Mouse (Mus musculus) midbrain, embryonic 14.5 days (tissue): ENCODE measurements around the gene Capn10. TPM values are rescaled to one million over a fixed set of nuclear protein-coding genes. Genes with fewer than 3 reads are reported as not detected.
A peak's percentile ranks its signal among the peaks of the same experiment; 100 is the strongest.

Experiments
- ATAC-seq: fragments of 200-750 bp; cut with Nextera tagmentation; 2 replicates; pipeline ENCODE4 v1.8.0; 2017; ENCODE audit warnings: moderate number of reproducible peaks, moderate library complexity; ENCODE audit not compliant: low FRiP score, low TSS enrichment
- DNase-seq: peaks from one replicate; pipeline ENCODE4 v3.0.0-alpha.2; 2015
- H3K27ac ChIP-seq: fragments of 300-500 bp; sonication (generic); replicated peaks from 2 replicates; pipeline ENCODE4 v1.5.1; 2014; ENCODE audit warnings: mild to moderate bottlenecking, low read depth, low read length, moderate library complexity
- H3K27me3 ChIP-seq: fragments of 300-500 bp; sonication (generic); 2 replicates; pipeline ENCODE4 v1.6.1; 2014; ENCODE audit warnings: low read length, control low read depth, mixed read lengths; ENCODE audit not compliant: control insufficient read depth, insufficient read depth
- H3K36me3 ChIP-seq: fragments of 300-500 bp; sonication (generic); 2 replicates; pipeline ENCODE4 v1.6.1; 2014; ENCODE audit warnings: low read length, control low read depth; ENCODE audit not compliant: control insufficient read depth, insufficient read depth
- H3K4me1 ChIP-seq: fragments of 300-500 bp; sonication (generic); 2 replicates; pipeline ENCODE4 v1.6.1; 2014; ENCODE audit warnings: mild to moderate bottlenecking, antibody characterized with exemption, low read length, control low read depth; ENCODE audit not compliant: control insufficient read depth, insufficient read depth
- H3K4me2 ChIP-seq: fragments of 300-500 bp; sonication (generic); 2 replicates; pipeline ENCODE4 v1.6.1; 2014; ENCODE audit warnings: mild to moderate bottlenecking, low read length, moderate library complexity
- H3K4me3 ChIP-seq: fragments of 300-500 bp; sonication (generic); replicated peaks from 2 replicates; pipeline ENCODE4 v1.5.1; 2014; ENCODE audit warnings: low read depth, low read length
- H3K9ac ChIP-seq: fragments of 300-500 bp; sonication (generic); replicated peaks from 2 replicates; pipeline ENCODE4 v1.6.1; 2014; ENCODE audit warnings: mild to moderate bottlenecking, low read length, moderate library complexity
- H3K9me3 ChIP-seq: fragments of 300-500 bp; sonication (generic); 2 replicates; pipeline ENCODE4 v1.6.1; 2016; ENCODE audit warnings: low read length, control low read depth, mixed read lengths; ENCODE audit not compliant: control insufficient read depth
- WGBS: fragments of 180-500 bp; shearing (Covaris S2); extraction: QIAGEN DNeasy Blood & Tissue Kit; methylation state at CpG from one replicate; pipeline ENCODE4 v1.1.7; 2014; 5-methylcytosine and 5-hydroxymethylcytosine counted together
- polyA plus RNA-seq: library from polyadenylated mRNA; unstranded; fragments of >200 nt; fragmentation: Nextera tagmentation; extraction: Ambion mirVana; gene quantifications from 2 replicates; pipeline ENCODE4 v1.2.1, GENCODE M21; 2014

Gene Capn10
- polyA plus RNA-seq, 1 experiment from 2014 or later = 52.6 TPM

DNA sequence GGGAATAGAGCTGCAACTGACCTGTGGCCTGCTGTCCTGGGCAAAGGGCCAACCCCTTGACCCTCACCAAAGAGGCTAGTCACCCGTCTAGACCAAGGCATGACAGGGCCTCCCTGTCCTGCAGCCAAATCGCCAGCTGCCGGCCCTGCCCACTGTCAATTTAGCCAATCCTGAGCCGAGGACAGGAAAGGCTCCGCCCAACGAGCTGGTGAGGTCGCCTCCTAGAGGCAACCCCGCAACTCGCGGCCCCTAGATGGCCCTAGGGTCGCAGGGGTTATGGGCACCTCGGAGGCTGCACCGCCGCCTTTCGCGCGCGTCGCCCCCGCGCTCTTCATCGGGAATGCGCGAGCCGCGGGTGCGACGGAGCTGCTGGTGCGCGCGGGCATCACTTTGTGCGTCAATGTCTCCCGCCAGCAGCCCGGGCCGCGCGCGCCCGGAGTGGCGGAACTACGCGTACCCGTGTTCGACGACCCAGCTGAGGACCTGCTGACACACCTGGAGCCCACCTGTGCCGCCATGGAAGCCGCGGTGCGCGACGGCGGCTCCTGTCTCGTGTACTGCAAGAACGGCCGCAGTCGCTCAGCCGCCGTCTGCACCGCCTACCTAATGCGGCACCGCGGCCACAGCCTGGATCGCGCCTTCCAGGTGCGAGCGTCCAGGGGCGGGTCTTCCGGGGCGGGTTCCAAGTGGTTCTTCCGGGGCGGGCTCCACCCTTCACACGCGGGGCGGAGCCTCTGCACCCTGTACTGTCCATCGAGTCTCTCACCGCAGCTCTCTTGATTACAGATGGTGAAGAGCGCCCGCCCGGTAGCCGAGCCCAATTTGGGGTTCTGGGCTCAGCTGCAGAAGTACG is 27.2 kb upstream of the Capn10 start, which contains the start of gene Dusp28:
Dusp28 (plus strand) TSS at position 203 of the 853 bp plus-strand sequence.
- DNase-seq (peak; percentile 94), ATAC-seq (peak; percentile 90)
- Histone ChIP-seq H3K9me3 (no peaks in the 10 kb centered on the region), H3K4me1 (peaks cover 33% of the 10 kb centered on the region), H3K4me2 (peak within 1 kb of the TSS; percentile 78), H3K27ac (peak within 1 kb of the TSS; percentile 88), H3K36me3 (no peaks in the 10 kb centered on the region), H3K4me3 (peak within 1 kb of the TSS; percentile 69), H3K9ac (peak within 1 kb of the TSS; percentile 68), H3K27me3 (0 out of 2 replicates have a peak, but pooled peaks cover 5% of the 10 kb centered on the region)
- WGBS = under 1% methylated on average over 81 of the region's 81 CpGs

DNA sequence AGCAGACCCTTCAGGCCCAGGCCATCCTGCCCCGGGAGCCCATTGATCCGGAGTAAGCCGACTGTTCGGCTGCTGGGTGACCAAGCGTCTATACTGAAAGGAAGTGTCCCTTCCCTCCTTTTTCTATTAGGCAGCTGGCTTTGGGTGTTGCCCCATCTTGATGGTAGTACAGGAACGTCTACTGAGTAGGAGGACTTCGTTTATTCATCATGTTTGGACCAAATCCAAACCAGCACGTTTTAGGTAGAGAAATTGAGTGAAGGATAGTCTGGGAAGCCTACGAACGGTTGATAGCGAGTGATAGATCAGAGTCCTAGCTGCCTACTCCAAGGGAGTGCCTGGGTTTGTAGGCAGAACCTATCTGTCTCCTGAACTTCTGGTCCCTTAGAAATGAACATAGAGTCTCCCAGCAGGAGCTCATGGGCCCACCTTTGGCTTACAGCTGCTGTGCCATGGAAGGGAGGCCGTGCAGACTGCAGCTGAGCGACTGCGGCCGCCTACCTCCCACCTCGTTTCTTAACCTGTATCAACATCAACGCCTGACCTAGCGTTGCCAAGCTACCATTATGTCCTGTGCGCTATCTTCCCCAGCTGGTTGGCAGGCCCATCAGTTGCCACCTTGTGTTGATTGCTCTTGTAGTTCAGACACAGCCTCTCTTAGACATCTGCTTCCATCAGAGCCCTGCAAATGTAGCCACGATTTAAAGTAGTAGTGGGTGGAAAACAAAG is 26.4 kb upstream of the Capn10 start:
- H3K36me3 ChIP-seq = no peaks in the 10 kb centered on the region
- H3K4me1 ChIP-seq = peaks cover 38% of the 10 kb centered on the region
- 48% methylated on average over 20 of the region's 20 CpGs for WGBS
- no peaks in the 10 kb centered on the region for H3K9me3 ChIP-seq
- H3K27me3 ChIP-seq = 0 out of 2 replicates have a peak, but pooled peaks cover 5% of the 10 kb centered on the region
- H3K9ac ChIP-seq = peak overlapping the region; percentile 68
- peak overlapping the region; percentile 69 for H3K4me3 ChIP-seq
- H3K4me2 ChIP-seq = peak overlapping the region; percentile 78
- peak overlapping the region; percentile 88 for H3K27ac ChIP-seq
- no peak for DNase-seq
- no peak for ATAC-seq

DNA sequence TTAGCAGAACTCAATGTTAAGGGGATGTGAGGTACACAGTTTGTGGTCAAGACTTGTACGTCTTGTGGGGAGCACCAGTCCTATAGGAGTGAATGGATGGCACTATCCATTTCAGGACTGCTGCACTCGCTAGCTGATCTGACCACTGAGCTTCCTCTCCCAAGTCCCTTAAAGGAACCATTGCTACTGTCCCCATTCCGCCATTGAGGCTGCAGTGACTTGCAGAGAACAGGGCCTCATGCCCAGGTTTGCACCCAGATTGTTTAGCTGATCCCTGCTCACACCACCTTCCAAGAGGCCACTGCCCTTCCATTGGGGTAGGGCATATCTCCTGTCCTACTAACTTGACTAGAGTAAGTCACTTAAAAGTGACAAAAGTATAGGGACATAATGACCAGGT is 25.5 kb upstream of the Capn10 start:
- WGBS = 93% methylated on average over 3 of the region's 3 CpGs
- Histone ChIP-seq H3K4me3 (no peak overlapping the region), H3K27ac (no peak overlapping the region), H3K4me1 (peaks cover 36% of the 10 kb centered on the region), H3K36me3 (no peaks in the 10 kb centered on the region), H3K27me3 (0 out of 2 replicates have a peak, but pooled peaks cover 5% of the 10 kb centered on the region), H3K4me2 (no peak overlapping the region), H3K9me3 (no peaks in the 10 kb centered on the region), H3K9ac (no peak overlapping the region)
- ATAC-seq = no peak
- no peak for DNase-seq

DNA sequence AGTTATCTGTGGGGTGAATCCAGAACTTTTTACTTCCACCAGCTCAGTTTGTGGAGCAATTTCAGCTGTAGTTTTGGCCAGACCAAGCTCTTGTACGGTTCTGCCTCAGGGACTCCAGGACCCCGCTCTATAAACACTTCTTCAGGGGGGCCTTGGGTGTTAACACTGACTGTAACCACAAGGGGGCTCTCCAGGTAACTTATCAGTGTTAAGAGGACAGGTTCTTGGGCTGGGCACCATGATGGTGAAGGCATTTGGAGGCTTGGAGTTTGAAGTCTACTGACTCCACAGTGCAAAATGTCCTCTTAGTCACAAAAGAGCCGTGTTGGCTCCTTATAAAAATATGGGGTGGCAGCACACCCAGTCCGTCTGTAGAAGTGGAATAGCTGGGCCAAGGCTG is 25.1 kb upstream of the Capn10 start:
- Histone ChIP-seq H3K4me3 (no peak overlapping the region), H3K27me3 (0 out of 2 replicates have a peak, but pooled peaks cover 5% of the 10 kb centered on the region), H3K27ac (no peak overlapping the region), H3K4me1 (peaks cover 36% of the 10 kb centered on the region), H3K9me3 (no peaks in the 10 kb centered on the region), H3K9ac (no peak overlapping the region), H3K36me3 (peaks cover 3% of the 10 kb centered on the region; the same call in 1 of the 2 replicates), H3K4me2 (no peak overlapping the region)
- DNase-seq (peak; percentile 68), ATAC-seq (no peak)
- WGBS = 67% methylated on average over 4 of the region's 4 CpGs

DNA sequence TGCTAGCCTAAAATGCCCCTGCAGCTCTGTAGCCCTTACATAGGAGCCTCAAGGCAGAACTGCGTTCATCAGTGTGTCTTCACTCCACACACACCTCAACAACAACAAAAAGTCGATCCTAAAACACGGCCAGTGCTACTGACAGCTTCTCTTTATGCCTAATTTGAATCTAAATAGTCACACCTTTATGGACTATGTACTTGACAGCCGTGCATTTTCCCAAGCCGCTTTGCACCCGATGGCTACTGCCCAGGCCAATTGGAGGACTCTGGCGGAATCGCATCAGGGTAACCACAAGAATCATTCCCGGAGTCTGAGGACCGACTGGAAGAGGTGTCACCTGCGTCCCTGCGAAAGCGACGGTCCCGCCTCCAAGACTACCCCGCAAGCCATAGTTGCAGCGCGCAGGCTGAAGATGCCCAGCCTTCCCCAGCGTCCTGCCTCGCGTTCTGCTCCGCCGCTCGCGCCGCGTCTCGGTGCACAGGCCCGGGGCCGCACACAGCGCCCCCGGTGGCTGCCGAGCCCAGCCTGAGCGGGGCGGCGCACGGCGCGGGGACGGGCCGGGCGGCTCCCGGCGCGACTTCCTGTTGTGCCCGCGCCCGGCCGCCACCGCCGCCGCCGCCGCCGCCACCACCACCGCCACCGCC is 23.8 kb upstream of the Capn10 start, which contains the start of gene Rnpepl1:
Rnpepl1 (plus strand) TSS at position 545 of the 647 bp plus-strand sequence.
- peak within 1 kb of the TSS; percentile 97 for H3K9ac ChIP-seq
- ATAC-seq (peak; percentile 80), DNase-seq (peak; percentile 93)
- H3K27ac ChIP-seq = peak within 1 kb of the TSS; percentile 95
- 0 out of 2 replicates have a peak, but pooled peaks cover 5% of the 10 kb centered on the region for H3K27me3 ChIP-seq
- peak within 1 kb of the TSS; percentile 78 for H3K4me3 ChIP-seq
- under 1% methylated on average over 44 of the region's 57 CpGs for WGBS
- peak within 1 kb of the TSS; percentile 94 for H3K4me2 ChIP-seq
- H3K4me1 ChIP-seq = peaks cover 36% of the 10 kb centered on the region
- no peaks in the 10 kb centered on the region for H3K9me3 ChIP-seq
- peaks cover 16% of the 10 kb centered on the region for H3K36me3 ChIP-seq

DNA sequence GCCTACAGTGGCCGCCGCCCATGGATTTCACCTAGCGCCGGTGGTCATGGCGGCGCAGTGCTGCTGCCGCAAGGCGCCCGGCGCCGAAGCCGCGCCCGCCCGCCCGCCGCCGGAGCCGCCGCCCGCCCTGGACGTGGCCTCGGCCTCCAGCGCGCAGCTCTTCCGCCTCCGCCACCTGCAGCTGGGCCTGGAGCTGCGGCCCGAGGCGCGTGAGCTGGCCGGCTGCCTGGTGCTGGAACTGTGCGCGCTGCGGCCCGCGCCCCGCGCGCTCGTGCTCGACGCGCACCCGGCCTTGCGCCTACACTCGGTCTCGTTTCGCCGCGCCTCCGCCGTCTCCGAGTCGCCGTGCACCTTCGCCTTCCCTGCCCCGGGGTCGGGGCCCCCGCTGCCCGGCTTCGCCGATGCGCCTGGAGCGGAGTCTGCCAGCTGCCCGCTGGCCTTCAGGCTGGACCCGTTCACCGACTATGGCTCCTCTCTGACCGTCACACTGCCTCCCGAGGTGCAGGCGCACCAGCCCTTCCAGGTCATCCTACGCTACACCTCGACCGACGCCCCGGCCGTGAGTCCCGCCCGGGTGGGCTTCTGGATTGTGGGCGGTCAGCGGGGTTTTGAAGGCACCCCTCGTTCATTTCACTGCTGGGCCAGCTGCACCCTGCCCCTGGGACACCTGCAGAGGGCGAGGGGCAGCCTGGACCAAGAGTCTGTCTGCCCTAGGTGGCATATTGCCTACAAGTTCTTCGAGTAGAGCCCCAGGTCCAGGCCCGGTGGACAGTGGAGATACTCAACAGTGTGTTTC is 23.1 kb upstream of the Capn10 start:
- H3K4me1 ChIP-seq = peaks cover 36% of the 10 kb centered on the region

DNA sequence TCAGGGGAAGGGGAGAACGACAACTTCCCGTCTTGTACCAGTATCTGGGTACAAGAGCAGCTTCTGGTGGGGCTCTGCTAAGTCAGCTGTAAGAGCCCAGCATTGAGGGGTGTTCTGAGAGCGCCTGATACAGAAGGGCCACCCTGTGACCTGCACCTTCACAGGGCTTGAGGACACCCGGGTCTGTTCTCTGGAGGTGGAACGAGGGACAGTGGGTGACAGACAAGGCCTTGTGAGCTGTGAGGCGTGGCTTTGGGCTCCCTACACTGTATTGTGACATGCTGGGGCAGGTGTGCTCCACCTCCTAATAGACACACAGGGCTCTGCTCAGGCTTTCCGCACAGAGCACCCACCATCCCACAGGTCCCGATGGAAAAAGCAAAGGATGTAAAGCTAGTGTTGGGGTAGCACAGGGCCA is 22.4 kb upstream of the Capn10 start:
- Histone ChIP-seq H3K4me3 (peak overlapping the region; percentile 78), H3K27ac (peak overlapping the region; percentile 95), H3K9ac (peak overlapping the region; percentile 97), H3K4me2 (peak overlapping the region; percentile 94), H3K9me3 (no peaks in the 10 kb centered on the region), H3K4me1 (peaks cover 36% of the 10 kb centered on the region), H3K36me3 (peaks cover 30% of the 10 kb centered on the region), H3K27me3 (0 out of 2 replicates have a peak, but pooled peaks cover 5% of the 10 kb centered on the region)
- 35% methylated on average over 8 of the region's 8 CpGs for WGBS
- no peak for ATAC-seq
- DNase-seq = no peak

More for the DNA sequence above, 23.1 kb upstream of the Capn10 start:
- H3K4me3 ChIP-seq = peak overlapping the region; percentile 78
- H3K27ac ChIP-seq = peak overlapping the region; percentile 95
- H3K36me3 ChIP-seq = peaks cover 24% of the 10 kb centered on the region
- H3K9me3 ChIP-seq = no peaks in the 10 kb centered on the region
- WGBS = under 1% methylated on average over 68 of the region's 85 CpGs
- DNase-seq = peak; percentile 82
- H3K9ac ChIP-seq = peak overlapping the region; percentile 97
- 0 out of 2 replicates have a peak, but pooled peaks cover 5% of the 10 kb centered on the region for H3K27me3 ChIP-seq
- peak; percentile 39 for ATAC-seq
- H3K4me2 ChIP-seq = peak overlapping the region; percentile 94
